Mouse (Mus musculus) urinary bladder, adult 18-20 months (tissue): ENCODE results near the gene Fam129b.

Experiments used
- DNase-seq, 2 experiments: peaks; one replicate each; pipeline ENCODE4 v3.0.0; 2022; ENCODE audit warnings: low spot score in 2 of 2, mixed read lengths in 2 of 2

The Fam129b gene

DNA sequence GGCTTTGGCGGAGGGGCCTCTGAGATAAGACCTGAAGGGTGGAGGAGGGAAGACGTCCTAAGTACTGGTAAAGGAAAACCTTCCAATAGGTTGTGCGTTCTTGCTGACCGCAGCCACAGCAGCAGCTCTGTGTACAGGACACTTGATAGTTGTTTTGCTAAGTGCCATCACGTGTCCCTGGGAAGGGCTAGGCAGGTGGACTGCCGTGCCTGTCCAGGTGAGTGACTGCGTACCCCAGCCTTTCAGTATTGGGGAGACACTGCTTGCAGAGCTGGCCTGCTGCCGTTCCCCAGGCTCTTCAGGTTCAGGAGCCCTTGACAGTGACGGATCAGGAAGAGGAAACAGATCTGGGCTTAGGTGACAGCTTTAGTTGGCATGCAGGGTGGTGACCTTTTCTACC is 15.4 kb downstream of the Fam129b start:
- DNase-seq = no peak

GRCm38 (mm10) chr2:32892490-32892889 is 16.6 kb downstream of the Fam129b start:
- DNase-seq = no peak

- no peak for DNase-seq
These were observed 18.2 kb downstream of the Fam129b start for GRCm38 (mm10) chr2:32894097-32894496.

DNA sequence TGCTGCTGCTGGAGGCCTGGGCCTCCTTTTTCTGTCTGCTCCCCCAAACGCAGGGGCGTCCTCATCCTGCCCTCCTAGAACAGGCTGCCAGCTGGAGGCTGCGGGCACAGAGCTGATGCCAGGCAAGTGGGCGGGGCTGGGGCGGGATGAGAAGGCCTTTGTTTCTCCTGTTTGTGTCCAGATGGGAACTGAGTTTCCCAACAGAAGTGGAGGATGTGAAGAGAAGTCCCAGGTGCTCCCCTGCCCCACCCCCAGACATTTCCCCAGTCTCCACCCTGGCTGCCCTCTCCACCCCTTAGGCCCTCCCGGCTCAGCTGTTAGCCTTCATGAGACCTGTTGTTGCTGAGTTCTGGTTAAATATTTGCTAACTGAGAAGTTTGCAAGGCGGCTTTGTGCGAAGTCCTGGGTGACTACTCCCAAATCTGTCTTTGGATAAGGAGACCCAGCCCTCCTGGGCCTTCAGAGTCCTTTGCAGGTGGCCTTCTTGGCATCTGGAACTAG is 19.7 kb downstream of the Fam129b start:
- no peak for DNase-seq

DNA sequence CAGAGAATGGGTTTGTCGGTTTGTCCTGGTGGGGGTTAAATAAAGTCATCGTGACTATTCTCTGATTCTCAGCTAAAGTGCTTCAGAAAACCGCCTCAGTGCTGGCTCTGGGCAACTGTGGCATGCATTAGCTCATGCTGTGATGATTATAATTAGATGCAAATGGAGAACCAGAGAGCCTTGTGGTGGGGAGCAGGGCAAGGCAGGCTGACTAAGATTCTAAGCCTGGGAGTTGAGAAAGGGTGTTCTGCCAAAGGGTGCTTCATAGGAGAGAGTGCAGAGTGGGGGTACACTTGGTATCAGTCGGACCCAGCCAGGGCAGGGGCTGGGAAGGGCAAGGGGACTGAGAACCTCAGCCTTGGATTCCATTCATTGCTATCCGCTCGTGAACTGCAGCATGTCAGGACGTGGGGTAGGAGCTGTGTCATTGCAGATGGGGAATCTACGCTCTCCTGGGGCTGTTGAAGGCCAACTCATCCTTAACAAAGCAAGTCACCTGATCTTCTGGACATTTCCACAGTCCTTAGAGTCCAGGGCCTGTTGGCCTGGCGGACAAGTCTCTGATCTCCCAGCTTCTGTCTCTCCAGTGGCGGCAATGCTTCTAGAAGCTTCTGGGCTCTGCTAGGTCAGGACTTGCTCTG is 20.7 kb downstream of the Fam129b start:
- no peak for DNase-seq

GRCm38 (mm10) chr2:32898983-32899382 is 23.1 kb downstream of the Fam129b start:
- DNase-seq = peak; percentile 82 to 83

DNA sequence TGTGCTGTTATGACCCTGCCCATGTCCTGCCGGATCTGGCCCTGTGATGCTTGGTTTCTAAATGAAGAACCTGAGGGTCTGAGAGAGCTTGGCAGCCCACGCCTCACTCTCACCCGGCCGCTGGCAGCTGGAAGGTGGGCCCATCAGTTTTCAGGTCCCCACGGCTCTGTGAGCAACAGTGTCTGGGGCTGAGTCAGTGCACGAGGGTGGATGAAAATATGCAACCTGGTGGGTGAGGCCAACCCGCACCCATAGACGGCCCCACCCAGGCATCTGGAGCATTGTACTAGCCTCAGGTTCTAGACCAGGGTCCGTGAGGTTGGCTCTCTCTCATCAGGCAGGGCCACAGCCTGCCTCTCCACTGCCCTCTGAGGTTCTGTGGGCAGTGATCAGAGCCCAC is 26.2 kb downstream of the Fam129b start:
- DNase-seq = no peak

GRCm38 (mm10) chr2:32903470-32903869 is 27.6 kb downstream of the Fam129b start:
- DNase-seq = no peak

DNA sequence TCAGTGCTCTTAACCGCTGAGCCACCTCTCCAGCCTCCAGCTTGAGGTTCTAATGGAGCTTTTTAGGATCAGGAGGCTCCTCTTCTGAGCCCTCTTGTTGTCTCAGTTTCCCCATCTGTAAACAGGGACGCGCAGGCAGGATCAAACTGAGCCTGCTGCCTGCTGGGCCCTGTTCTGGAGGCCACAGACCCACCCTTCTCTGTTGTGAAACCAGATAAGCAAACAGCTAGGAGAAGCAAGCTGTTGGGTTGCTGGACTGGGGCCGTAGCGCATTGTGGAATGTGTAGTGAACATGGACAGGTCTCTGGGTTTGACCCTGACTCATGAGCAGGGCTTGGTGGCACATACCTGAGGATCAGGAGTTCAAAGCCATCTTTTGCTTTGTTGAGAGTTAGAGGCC is 28.7 kb downstream of the Fam129b start:
- DNase-seq = no peak

DNA sequence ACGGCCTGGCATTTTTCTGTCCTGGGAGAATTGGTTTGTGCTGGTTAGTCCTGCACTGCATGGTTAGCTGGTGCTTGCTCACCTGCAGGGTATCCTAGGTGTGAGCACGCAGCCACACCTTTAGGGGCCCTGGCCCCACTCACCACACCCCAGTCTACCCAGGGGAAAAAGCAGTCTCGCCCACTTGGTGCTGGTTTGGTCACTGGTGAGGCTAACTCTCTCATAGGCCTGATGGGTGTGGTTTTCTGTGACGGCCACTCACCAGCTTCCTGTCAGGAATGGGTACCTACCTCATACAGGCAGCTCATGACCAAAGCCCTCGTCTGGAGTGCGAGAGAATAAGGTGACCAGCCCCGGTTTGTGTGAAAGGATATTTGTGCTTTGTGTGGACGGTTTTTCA is 29.4 kb downstream of the Fam129b start:
- no peak for DNase-seq

GRCm38 (mm10) chr2:32907442-32907841 is 31.5 kb downstream of the Fam129b start:
- no peak for DNase-seq

GRCm38 (mm10) chr2:32908272-32908671 is 32.4 kb downstream of the Fam129b start:
- no peak for DNase-seq

DNA sequence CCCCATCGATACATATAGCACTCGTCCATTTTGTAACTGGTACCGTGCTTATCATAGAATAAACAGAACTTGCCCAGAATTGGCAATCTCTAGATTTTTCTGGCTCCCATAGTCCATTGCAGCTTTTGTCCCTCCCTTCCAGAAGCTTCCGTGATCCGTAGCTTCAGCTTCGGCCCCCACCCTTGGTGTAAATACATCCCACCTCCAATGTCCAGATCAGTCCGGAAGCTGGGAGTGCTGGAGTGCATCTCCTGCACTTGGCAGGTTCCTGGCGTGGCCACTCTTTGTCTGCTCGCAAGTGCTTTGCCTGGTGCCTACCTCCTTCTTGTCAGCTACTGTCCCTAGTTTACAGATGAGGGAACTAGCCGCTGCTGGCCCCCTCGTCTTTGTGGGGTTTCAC is 32.9 kb downstream of the Fam129b start:
- DNase-seq = no peak

- DNase-seq = no peak
These were observed 35.8 kb downstream of the Fam129b start for GRCm38 (mm10) chr2:32911639-32912182.

GRCm38 (mm10) chr2:32912210-32912804 is 36.4 kb downstream of the Fam129b start:
- DNase-seq = peak; percentile 49 to 69

- no peak for DNase-seq
These were observed 38.4 kb downstream of the Fam129b start for GRCm38 (mm10) chr2:32914362-32914761.

DNA sequence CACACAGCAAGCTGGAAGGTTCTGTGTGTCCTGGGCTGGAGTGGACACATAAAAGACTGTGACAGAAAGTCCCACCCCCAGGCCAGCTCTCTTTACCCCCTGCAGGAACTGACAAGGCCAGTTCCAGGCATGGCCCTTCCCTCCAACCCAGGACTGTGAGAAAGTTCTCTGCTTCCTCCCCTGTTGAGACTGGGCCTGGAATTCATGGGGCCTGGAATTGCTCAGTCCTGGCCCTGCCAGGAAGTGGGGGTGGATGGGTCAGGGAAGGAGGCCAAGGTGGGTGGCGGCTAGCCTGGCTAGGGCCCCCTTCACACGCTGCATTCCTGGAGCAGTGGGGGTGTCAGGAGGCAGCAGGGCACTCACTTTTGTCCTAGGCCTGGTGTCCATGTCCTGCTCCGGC is 39.0 kb downstream of the Fam129b start:
- DNase-seq = no peak

DNA sequence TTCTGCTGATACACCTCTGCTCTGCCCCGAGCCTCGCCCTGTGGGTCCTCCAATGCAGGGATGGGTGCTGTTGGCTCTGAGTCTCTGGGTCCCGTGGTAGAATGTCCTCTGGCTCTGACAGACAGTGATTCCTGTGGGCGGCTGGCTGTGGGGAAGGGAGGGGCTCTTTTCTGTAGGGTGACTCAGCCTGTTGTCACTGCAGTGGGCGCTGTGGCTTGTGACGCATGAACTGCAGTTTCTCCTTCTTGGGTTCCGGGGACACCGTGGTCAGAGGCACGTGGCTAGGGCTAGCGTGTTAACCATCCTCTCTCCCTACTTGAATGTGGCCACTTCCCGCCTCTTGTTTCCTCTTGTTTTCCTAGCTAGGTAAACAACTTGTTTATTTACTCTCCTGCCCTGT is 41.6 kb downstream of the Fam129b start:
- peak in 1 of 2 experiments; percentile 63 for DNase-seq

- no peak for DNase-seq
These were observed 42.5 kb downstream of the Fam129b start for GRCm38 (mm10) chr2:32918391-32918790.

GRCm38 (mm10) chr2:32921235-32921634 is 45.3 kb downstream of the Fam129b start:
- no peak for DNase-seq

- DNase-seq = no peak
These were observed 46.0 kb downstream of the Fam129b start for GRCm38 (mm10) chr2:32921801-32922380.

DNA sequence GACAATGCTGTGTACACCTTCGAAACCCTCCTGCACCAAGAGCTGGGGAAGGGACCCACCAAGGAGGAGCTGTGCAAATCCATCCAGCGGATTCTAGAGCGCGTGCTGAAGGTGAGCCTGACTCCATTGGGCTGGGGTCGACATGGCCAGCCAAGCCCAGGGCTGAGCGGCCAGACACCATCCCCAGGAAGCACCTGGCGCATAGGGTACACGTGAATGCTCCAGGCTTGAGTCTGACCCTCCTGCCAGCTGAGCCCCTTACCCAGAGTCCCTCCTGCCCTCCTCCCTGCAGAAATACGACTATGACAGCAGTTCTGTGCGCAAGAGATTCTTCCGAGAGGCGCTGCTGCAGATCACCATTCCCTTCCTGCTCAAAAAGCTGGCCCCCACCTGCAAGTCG is 46.6 kb downstream of the Fam129b start:
- no peak for DNase-seq
